Mouse (Mus musculus) adrenal gland, postnatal 0 days (tissue): ENCODE results near the gene Tsfm. TPM values are rescaled to one million over a fixed set of nuclear protein-coding genes. Genes with fewer than 3 reads are reported as not detected.

ENCODE experiments used
- microRNA-seq: library from miRNA; unstranded; fragments of <30 nt; microRNA quantifications from one replicate; pipeline ENCODE4, GENCODE M21; 2016; ENCODE audit warnings: borderline replicate concordance; ENCODE audit not compliant: insufficient number of aligned reads
- polyA plus RNA-seq: library from polyadenylated mRNA; unstranded; fragments of >200 nt; fragmentation: Nextera tagmentation; extraction: Ambion mirVana; gene quantifications from 2 replicates; pipeline ENCODE4 v1.2.1, GENCODE M21; 2015

The Tsfm gene
- 48.6 and 93.0 TPM in 2 replicates for polyA plus RNA-seq

GRCm38 (mm10) chr10:127030336-127031296, at the start of gene Tsfm:
Gene Tsfm, minus strand, starts transcription at chr10:127030840.

GRCm38 (mm10) chr10:127075080-127075479, 44.4 kb upstream of the Tsfm start, which contains the start of gene Agap2:
Gene Agap2, plus strand, starts transcription at chr10:127075284.

DNA sequence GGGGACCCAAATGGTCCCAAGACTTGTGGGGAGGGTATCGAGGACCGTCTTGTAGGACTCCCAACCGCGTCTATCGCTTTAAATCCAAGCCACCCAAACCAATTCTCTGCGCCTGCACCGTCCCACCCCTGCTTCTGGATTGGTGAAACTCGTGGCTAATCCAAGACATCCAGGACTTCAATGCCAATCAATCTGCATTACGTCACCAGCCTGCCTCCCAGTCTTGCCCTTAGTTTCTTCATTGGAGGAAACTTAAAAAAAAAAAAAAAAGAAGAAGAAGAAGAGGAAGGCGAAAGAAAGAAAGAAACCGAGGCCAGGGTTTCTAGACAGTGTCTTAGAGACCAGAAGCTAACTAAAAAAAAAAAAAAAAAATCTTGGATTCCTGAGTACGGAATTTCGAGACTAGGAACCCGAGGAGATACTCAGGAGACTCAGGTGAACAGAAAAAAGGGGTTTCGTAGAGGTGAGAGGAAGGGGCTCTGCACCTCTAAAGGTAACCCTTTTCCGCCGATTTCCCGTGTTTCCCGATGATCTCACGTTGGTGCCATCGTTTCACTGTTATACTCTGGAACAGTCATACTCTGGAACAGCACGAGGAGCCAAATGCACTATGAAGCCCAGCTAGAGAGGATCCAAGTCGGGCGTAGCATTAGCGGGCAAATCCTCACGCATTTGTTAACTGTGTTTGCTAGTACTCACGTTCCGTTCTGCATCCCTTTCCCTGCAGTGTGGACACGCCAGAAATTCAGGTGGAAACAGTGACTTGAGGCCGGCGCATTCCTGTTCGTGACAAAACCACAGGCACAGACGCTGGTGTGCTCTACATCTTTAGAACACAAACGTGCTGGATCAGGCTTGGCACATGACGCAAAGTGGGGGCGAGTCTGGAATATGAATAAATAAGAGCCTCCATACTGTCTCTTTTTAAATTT, 39.8 kb upstream of the Tsfm start, which contains the start of gene Tspan31:
Gene Tspan31 (minus strand): TSS at position 75 of the 932 bp plus-strand sequence.

DNA sequence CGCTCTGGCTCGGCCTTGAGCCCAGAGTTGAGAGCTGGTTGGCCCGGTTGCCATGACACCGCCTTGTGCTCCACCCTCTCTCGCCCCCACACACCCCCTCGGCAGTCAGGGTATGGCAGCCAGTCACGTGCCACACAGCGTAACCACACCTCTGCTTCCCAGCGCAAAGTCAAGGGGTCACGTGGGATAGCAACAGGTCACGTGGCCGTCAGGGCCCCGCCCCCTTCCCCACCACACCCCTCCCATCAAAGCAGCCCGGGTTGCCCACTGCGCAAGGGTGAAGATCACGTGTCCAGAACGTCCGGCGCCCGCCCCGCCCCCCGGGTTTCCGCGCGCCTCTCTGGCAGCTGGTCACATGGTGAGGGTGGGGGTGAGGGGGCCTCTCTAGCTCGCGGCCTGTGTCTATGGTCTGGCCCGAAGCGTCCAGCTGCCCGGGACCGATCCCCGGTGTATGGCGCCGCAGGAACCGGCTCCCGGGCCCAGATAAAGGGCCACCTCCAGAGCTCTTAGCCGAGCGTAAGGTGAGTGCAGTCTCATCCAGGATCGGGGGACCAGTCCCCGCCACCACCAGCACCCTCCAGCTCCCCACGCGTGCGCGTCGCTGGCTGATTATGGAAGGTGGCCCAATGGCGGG, 32.7 kb upstream of the Tsfm start, which contains the start of gene Cdk4:
Gene Cdk4 (plus strand): TSS at position 296 of the 634 bp plus-strand sequence.

GRCm38 (mm10) chr10:127059968-127060916, 29.6 kb upstream of the Tsfm start, which contains the start of gene March9:
Gene March9, minus strand, starts transcription at chr10:127060184.

DNA sequence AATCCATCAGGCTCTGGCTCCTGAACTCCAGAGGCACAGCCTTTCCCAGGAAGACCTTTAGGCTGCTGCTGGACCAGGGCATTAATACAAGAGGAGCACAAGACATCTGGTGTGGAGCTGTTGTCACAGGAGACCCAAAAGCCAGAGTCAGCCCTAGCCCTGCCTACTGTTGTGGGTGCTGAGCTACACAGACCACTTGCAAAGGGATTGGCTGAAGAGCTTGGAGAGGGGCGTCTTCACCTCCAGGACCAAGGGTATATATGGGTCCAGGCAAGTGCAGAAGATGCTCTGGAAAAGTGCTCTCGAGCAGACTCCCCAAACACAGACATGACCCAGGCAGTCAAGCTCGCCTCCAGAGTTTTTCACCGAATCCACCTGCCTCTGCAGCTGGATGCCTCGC, 17.3 kb upstream of the Tsfm start, which contains the start of gene Cyp27b1:
Gene Cyp27b1 (plus strand): TSS at position 297 of the 400 bp plus-strand sequence.

GRCm38 (mm10) chr10:127041274-127041766, 10.7 kb upstream of the Tsfm start, which contains the start of the genes Mettl1 and Eef1akmt3:
Gene Mettl1, plus strand, starts transcription at chr10:127041414.
Gene Eef1akmt3, minus strand, starts transcription at chr10:127041513.

GRCm38 (mm10) chr10:127000529-127000928, 30.1 kb downstream of the Tsfm start, which contains the start of gene Avil:
Gene Avil, plus strand, starts transcription at chr10:127000709.

GRCm38 (mm10) chr10:126978277-126978994, 52.2 kb downstream of the Tsfm start, which contains the start of gene Ctdsp2:
Gene Ctdsp2, plus strand, starts transcription at chr10:126978717.

Small RNA genes lying within 50 kb of the gene (microRNA-seq; reads per million reads assigned to microRNA genes)
- 54.3 reads per million, percentile 36 among the genes with 10 or more reads in this experiment for gene Mir26a-2
- gene Mir546, result not detected

Other genes starting within 250 kb of the Tsfm start
- gene Atp23, start 129.5 kb downstream of the Tsfm start, polyA plus RNA-seq, result 15.3 and 24.1 TPM in 2 replicates
- 47.7 and 54.5 TPM in 2 replicates for gene Ctdsp2, start 52.1 kb downstream of the Tsfm start, polyA plus RNA-seq
- 0.22 and 0.69 TPM in 2 replicates for gene Avil, start 30.1 kb downstream of the Tsfm start, polyA plus RNA-seq
- 21.1 and 31.5 TPM in 2 replicates for gene Mettl1, start 10.6 kb upstream of the Tsfm start, polyA plus RNA-seq
- 0.05 and 0.15 TPM in 2 replicates for gene Eef1akmt3, start 10.7 kb upstream of the Tsfm start, polyA plus RNA-seq
- gene Cyp27b1, start 17.4 kb upstream of the Tsfm start, polyA plus RNA-seq, result 0.25 and 0.30 TPM in 2 replicates
- 0.98 and 1.1 TPM in 2 replicates for gene March9, start 29.3 kb upstream of the Tsfm start, polyA plus RNA-seq
- gene Cdk4, start 32.7 kb upstream of the Tsfm start, polyA plus RNA-seq, result 454 and 569 TPM in 2 replicates
- 127 and 168 TPM in 2 replicates for gene Tspan31, start 39.4 kb upstream of the Tsfm start, polyA plus RNA-seq
- gene Agap2, start 44.4 kb upstream of the Tsfm start, polyA plus RNA-seq, result 0.20 and 0.39 TPM in 2 replicates
- 70.0 and 115 TPM in 2 replicates for gene Os9, start 90.3 kb upstream of the Tsfm start, polyA plus RNA-seq
- 8.3 and 11.5 TPM in 2 replicates for gene B4galnt1, start 134.4 kb upstream of the Tsfm start, polyA plus RNA-seq
- gene Slc26a10, start 149.8 kb upstream of the Tsfm start, polyA plus RNA-seq, result 0.77 and 1.5 TPM in 2 replicates
- 26.9 and 37.1 TPM in 2 replicates for gene Arhgef25, start 159.2 kb upstream of the Tsfm start, polyA plus RNA-seq
- gene Dtx3, start 164.9 kb upstream of the Tsfm start, polyA plus RNA-seq, result 71.2 and 89.3 TPM in 2 replicates
- 20.1 and 31.2 TPM in 2 replicates for gene Pip4k2c, start 180.7 kb upstream of the Tsfm start, polyA plus RNA-seq
- 9.4 and 28.5 TPM in 2 replicates for gene Kif5a, start 232.5 kb upstream of the Tsfm start, polyA plus RNA-seq
- 179 and 189 TPM in 2 replicates for gene Dctn2, start 235.5 kb upstream of the Tsfm start, polyA plus RNA-seq